Mouse (Mus musculus) testis, postnatal 14 days (tissue): ENCODE data around the gene Gnrhr.

Experiments used
- DNase-seq: peaks from one replicate; pipeline ENCODE4 v3.0.0; 2021; ENCODE audit warnings: low spot score

The Gnrhr gene

DNA sequence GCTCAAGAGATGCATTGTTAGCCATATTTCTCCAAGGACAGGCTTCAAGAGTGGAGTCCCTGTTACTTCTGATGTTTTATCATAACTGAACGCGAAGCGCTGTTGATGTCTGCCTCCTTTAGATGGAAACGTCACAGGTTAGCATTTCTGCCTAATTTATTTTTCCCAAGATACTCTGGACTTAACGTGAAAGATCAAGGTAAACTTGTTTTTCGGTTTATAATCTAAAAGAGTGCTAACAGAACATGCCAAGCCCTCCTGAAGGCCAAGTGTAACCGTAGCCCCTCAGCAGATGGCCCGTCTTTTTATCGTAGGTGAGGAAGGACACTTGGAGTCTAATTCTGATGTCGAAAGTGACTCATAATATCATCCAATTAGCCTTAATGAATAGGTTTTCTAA lies at the start of gene Gnrhr:
Gnrhr (minus strand) TSS at position 101 of the 400 bp plus-strand sequence.
- no peak for DNase-seq

GRCm38 (mm10) chr5:86246559-86246958 lies 48.9 kb upstream of the Gnrhr start:
- no peak for DNase-seq

DNA sequence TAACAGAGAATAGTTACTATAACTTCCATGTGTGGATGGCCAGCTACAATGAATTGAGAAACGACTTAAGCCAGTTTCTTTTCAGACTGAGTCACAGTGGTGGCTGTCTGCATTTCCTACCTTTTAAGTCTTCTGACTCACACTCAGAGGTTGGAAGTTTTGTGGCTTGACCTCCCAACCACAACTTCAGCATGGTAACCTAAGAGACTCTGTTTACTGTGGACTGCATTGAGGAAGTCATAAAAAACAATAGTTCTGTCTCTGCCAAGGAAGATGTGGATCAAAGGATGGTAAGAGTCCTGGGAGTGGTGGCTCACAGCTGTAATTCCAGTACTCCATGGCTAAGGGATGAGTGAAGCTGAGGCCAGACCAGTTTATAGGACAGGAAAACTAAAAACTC lies 47.2 kb upstream of the Gnrhr start:
- no peak for DNase-seq

- no peak for DNase-seq
Measured at GRCm38 (mm10) chr5:86244275-86244674, 46.6 kb upstream of the Gnrhr start.

GRCm38 (mm10) chr5:86227156-86227853 lies 29.6 kb upstream of the Gnrhr start:
- DNase-seq: no peak

DNA sequence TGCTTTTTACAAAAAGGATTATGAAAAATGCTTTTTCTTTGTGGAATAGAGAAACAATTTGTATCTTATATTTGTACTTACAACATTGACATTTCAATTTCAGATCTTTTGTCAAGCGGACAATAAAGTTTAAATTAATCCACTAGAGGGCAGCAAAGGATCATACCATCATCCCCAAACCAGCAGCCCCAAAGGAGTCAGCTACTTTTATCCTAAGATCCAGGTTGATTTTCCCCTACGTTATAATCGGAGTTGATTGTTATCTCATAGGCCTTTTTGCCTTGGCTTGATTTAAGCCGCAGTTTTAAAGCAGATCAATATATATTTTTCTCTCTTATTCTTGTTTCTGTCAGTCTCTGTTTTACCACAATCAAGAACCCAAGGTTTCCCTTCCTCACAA lies 6.3 kb downstream of the Gnrhr start:
- no peak for DNase-seq

GRCm38 (mm10) chr5:86190770-86191169 lies 6.9 kb downstream of the Gnrhr start:
- no peak for DNase-seq

DNA sequence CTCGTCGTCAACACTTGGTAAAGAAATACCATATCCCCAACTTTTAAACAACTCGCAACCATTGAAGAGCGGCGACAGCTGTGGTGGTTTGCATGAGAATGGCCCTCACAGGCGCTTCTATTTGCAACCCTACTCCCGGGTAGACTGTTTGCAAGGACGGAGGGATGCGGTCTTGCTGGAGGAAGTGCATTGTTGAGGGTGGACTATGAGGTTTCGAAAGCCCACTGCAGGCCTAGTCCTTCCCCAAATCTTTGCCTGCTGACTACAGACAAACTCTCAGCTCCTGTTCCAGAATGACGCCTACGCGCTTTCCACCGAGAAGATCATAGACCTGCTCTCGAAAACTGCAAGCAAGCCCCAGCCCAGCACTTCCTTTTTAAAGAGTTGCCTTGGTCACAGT lies 7.4 kb downstream of the Gnrhr start:
- no peak for DNase-seq

- DNase-seq: peak; percentile 69
Measured at GRCm38 (mm10) chr5:86187441-86187840, 10.3 kb downstream of the Gnrhr start.

GRCm38 (mm10) chr5:86173778-86174177 lies 23.9 kb downstream of the Gnrhr start:
- DNase-seq: no peak

GRCm38 (mm10) chr5:86172449-86173161 lies 25.1 kb downstream of the Gnrhr start, which contains the start of gene Uba6:
Uba6 (minus strand) TSS chr5:86172803.
- peak; percentile 100 for DNase-seq

GRCm38 (mm10) chr5:86172088-86172448 lies 25.6 kb downstream of the Gnrhr start:
- no peak for DNase-seq
